Mouse (Mus musculus) E14TG2a.4 (cell line): Measurements from ENCODE around the gene Xrcc1.

Experiments used
- CTCF ChIP-seq: conservative IDR thresholded peaks from 2 replicates; pipeline ENCODE4 v1.5.1; 2014; ENCODE audit warnings: low read length
- POU5F1 ChIP-seq: IDR thresholded peaks from 2 replicates; pipeline ENCODE4 v1.6.1; 2014; ENCODE audit warnings: low read length, borderline replicate concordance

- TF ChIP-seq POU5F1 (no peak), CTCF (no peak)
Observed at GRCm38 (mm10) chr7:24588336-24588735, 42.2 kb downstream of the Xrcc1 start.
